Mouse (Mus musculus): Measurements from ENCODE around the gene Egfr.

The Egfr gene

DNA sequence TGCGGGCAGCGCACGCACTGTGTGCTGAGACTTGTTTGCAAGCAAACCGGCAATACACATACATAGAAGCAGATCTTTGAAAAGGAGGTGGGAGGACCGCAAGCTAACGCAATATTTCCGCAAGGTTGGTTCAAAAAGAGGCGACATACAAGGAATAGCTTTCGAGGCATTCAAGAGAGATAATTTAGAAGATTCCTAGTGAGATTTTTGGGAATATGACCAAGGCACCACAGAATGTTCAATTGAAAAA is 199.7 kb downstream of the Egfr start:
- no peak for DNase-seq (ENCODE audit: low spot score in 2 of 2)

DNA sequence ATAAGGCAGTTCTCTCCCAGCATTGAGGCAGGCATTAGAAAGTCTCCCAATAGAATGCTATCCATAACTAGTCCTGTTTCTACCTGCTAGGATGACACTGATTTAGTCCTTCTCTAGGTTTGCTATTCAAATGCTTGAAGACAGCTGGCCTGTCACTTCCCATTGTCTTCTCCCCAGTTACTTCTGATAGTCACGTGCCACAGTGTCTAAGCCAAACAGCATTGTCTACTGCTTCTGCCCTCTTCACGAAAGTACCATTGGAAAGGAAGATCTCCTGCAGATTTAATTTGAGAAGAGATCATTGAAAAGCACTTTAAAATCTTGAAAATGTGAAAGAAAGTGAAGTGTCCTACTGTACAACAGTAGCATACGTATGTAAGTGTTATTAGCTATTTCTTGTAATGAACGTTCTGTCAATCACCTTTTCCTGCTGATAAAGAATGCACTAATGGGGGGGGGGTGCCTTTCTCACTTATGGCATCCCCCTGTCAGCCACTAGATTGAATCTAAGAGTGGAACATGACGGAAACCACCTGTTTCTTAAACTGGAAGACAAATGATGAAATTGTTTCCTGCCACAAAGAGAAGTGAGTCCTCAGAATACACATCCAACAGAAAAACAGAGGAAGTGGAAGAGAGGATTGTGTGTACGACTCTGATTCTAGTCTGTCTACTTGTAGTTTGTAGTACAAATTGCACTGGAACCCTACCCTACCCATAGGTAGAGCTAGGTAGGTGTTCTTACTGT is 204.3 kb downstream of the Egfr start:
- no peak for DNase-seq (ENCODE audit: low spot score in 2 of 2)

DNA sequence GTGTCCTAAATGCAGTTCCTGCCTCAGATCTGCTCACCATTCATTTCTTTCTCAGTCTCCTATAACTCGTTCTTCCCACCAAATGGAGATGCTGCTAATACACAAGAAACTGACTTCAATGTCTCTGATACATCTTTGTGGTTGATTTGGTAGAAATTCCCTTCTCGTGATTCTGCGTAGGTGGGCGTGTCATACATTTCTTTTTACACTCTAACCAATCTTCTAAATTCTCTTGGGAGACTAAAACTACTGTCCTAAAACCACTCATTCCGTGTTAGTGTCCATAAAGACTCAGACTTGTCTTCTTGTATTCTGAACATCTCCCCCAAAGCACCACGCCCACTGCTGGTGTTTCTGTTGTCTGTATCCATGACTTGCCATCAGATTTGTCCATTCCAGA is 205.0 kb downstream of the Egfr start:
- no peak for DNase-seq (ENCODE audit: low spot score in 2 of 2)

DNA sequence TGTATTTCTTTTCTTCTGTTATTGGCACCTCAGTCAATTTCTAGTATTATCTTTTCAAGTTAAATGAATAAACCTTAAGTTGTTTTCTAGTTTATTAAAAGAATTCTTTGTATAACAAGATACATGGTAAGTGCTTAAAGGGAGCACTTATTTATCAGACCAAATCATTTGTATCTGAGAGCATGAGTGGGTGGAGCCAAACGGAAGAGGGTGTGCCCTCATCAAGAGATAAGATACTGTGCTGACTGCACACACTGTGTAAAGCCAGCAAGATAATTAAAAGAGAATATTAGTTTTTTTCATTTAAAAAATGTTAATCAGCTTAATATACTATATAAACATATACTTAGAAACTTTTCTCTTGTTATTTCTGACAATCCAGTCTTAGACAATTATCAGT is 206.5 kb downstream of the Egfr start:
- DNase-seq (ENCODE audit: low spot score in 2 of 2), result no peak

Measured in frontal cortex, postnatal 25 days (tissue).